Mouse (Mus musculus) stomach, postnatal 0 days (tissue): ENCODE measurements around the gene Ica1.

Source experiments
- CTCF ChIP-seq: IDR thresholded peaks from 2 replicates; pipeline ENCODE4 v1.5.1; 2016; ENCODE audit warnings: antibody characterized with exemption, low read depth, mild to moderate bottlenecking, moderate library complexity
- EP300 ChIP-seq: optimal IDR thresholded peaks from 2 replicates; pipeline ENCODE3; 2016; ENCODE audit warnings: antibody characterized with exemption

GRCm38 (mm10) chr6:8769803-8770202 lies 8.5 kb downstream of the Ica1 start:
- TF ChIP-seq CTCF (no peak), EP300 (no peak)
